Mouse (Mus musculus): ENCODE measurements at regions not wholly inside any gene's neighbourhood (a gene's known extent, or its start where the extent isn't known, plus 50 kb on each side); places are given as distances from the start of the nearest gene placed in this dataset.

DNA sequence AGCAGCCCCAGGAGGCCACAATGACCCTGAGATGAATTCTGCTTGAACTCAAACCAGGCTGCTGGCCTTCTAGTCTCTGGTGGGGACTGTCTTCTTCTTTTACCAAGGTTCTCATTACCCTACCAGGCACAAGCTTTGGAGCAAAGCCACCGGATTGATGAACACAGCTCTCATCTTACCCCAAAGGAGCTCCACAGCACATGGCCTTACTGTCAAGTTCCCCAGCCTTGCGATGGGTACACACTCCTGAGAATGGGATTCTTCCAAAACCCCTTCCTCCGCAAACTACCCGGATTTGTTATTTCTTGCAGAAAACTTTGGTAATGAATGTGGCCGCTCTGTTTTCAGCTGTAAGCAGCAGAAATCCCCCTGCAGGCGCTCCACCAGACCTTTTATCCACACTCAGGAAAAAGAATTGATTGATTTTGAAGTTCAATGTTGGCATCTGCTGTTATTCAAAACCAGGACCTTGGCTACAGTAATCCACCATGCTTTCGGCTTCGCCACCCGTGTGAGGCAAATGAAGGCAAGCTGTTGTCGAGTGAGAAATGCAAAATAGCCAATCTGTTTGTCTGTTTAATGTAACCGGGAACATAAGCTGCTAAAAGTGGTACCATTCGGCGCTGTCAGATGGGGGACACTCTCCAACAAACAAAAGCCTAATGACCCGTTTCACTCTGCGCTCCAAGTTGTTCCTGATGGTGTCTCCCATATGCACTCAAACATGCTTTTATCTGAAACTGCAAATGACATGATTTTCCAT, 278.9 kb downstream of the Maf start:
- Histone ChIP-seq H3K27me3 (ENCODE audit: control insufficient read depth, insufficient read depth, low read length) (no peaks in the 10 kb centered on the region), H3K4me3 (ENCODE audit: control insufficient read depth, low read depth, low read length) (no peak overlapping the region), H3K27ac (ENCODE audit: control insufficient read depth, insufficient read depth, low read depth, low read length) (no peak overlapping the region), H3K36me3 (ENCODE audit: control insufficient read depth, insufficient read depth, low read length) (no peaks in the 10 kb centered on the region), H3K4me1 (ENCODE audit: control insufficient read depth, insufficient read depth, low read length) (no peaks in the 10 kb centered on the region)
- TF ChIP-seq POLR2A (IDR thresholded peaks at IDR 0.05; ENCODE audit: control insufficient read depth, low read depth, low read length) (no peak), CTCF (IDR thresholded peaks at IDR 0.05; ENCODE audit: control insufficient read depth, insufficient read depth, insufficient replicate concordance, low read depth, low read length) (no peak)

DNA sequence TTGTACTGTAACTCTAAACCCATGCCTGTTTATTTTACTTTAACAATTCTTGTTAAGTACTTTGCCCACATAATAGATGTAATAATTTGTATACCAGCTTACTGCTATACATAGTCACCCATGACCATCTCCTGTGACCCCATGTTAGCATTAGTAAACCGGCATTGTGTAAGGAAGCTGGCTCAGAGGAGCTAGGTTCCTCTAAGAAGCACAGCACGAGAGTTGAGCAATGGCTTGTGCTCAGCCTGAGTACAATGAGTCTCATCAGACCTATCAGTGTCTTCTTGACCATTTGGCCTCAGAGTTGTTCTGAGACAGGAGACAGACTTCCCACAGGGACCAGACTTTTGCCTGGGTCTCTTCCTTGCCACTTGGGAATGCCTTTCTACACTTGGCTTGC, 279.6 kb downstream of the Maf start:
- no peak overlapping the region for H3K27ac ChIP-seq (ENCODE audit: control insufficient read depth, insufficient read depth, low read depth, low read length)
- no peaks in the 10 kb centered on the region for H3K27me3 ChIP-seq (ENCODE audit: control insufficient read depth, insufficient read depth, low read length)

GRCm38 (mm10) chr8:115427490-115427889, 280.1 kb downstream of the Maf start:
- H3K36me3 ChIP-seq (ENCODE audit: control insufficient read depth, insufficient read depth, low read length): no peaks in the 10 kb centered on the region
- TF ChIP-seq CTCF (IDR thresholded peaks at IDR 0.05; ENCODE audit: control insufficient read depth, insufficient read depth, insufficient replicate concordance, low read depth, low read length) (no peak), POLR2A (IDR thresholded peaks at IDR 0.05; ENCODE audit: control insufficient read depth, low read depth, low read length) (no peak)
- no peaks in the 10 kb centered on the region for H3K4me1 ChIP-seq (ENCODE audit: control insufficient read depth, insufficient read depth, low read length)
- no peak overlapping the region for H3K27ac ChIP-seq (ENCODE audit: control insufficient read depth, insufficient read depth, low read depth, low read length)
- H3K4me3 ChIP-seq (ENCODE audit: control insufficient read depth, low read depth, low read length): no peak overlapping the region
- H3K27me3 ChIP-seq (ENCODE audit: control insufficient read depth, insufficient read depth, low read length): no peaks in the 10 kb centered on the region

More for the DNA sequence above, 279.6 kb downstream of the Maf start:
- no peak for TF ChIP-seq POLR2A (IDR thresholded peaks at IDR 0.05; ENCODE audit: control insufficient read depth, low read depth, low read length)
- Histone ChIP-seq H3K36me3 (ENCODE audit: control insufficient read depth, insufficient read depth, low read length) (no peaks in the 10 kb centered on the region), H3K4me1 (ENCODE audit: control insufficient read depth, insufficient read depth, low read length) (no peaks in the 10 kb centered on the region), H3K4me3 (ENCODE audit: control insufficient read depth, low read depth, low read length) (no peak overlapping the region)

DNA sequence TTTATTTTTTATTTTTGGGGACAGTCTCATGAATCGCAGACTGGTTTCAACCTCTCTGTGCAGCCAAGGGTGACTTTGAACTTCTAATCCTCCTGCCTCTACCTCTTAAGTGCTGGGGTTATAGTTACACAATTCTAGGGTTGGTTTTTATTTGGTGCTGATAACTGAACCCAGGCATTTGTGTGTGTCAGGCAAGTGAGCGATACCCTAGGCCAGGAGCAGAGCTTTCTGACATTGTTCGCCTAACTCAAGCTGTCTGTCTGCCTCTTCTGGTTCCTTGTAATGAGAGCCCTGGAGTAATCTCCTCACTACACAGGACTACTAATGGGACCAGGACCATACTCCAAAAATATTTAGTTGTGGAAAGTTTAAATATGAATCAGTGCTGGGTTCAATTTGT, 281.1 kb downstream of the Maf start:
- Histone ChIP-seq H3K27me3 (ENCODE audit: control insufficient read depth, insufficient read depth, low read length) (no peaks in the 10 kb centered on the region), H3K4me3 (ENCODE audit: control insufficient read depth, low read depth, low read length) (no peak overlapping the region), H3K4me1 (ENCODE audit: control insufficient read depth, insufficient read depth, low read length) (no peaks in the 10 kb centered on the region), H3K36me3 (ENCODE audit: control insufficient read depth, insufficient read depth, low read length) (no peaks in the 10 kb centered on the region), H3K27ac (ENCODE audit: control insufficient read depth, insufficient read depth, low read depth, low read length) (no peak overlapping the region)
- TF ChIP-seq CTCF (IDR thresholded peaks at IDR 0.05; ENCODE audit: control insufficient read depth, insufficient read depth, insufficient replicate concordance, low read depth, low read length): no peak
- no peak for TF ChIP-seq POLR2A (IDR thresholded peaks at IDR 0.05; ENCODE audit: control insufficient read depth, low read depth, low read length)

- H3K36me3 ChIP-seq (ENCODE audit: control insufficient read depth, insufficient read depth, low read length): no peaks in the 10 kb centered on the region
- no peak overlapping the region for H3K4me3 ChIP-seq (ENCODE audit: control insufficient read depth, low read depth, low read length)
- H3K4me1 ChIP-seq (ENCODE audit: control insufficient read depth, insufficient read depth, low read length): no peaks in the 10 kb centered on the region
- no peaks in the 10 kb centered on the region for H3K27me3 ChIP-seq (ENCODE audit: control insufficient read depth, insufficient read depth, low read length)
- no peak overlapping the region for H3K27ac ChIP-seq (ENCODE audit: control insufficient read depth, insufficient read depth, low read depth, low read length)
- TF ChIP-seq CTCF (IDR thresholded peaks at IDR 0.05; ENCODE audit: control insufficient read depth, insufficient read depth, insufficient replicate concordance, low read depth, low read length) (no peak), POLR2A (IDR thresholded peaks at IDR 0.05; ENCODE audit: control insufficient read depth, low read depth, low read length) (no peak)
Observed at GRCm38 (mm10) chr8:115425360-115425759, 282.2 kb downstream of the Maf start.

GRCm38 (mm10) chr8:115423682-115424081, 283.9 kb downstream of the Maf start:
- Histone ChIP-seq H3K27ac (ENCODE audit: control insufficient read depth, insufficient read depth, low read depth, low read length) (no peak overlapping the region), H3K27me3 (ENCODE audit: control insufficient read depth, insufficient read depth, low read length) (no peaks in the 10 kb centered on the region), H3K36me3 (ENCODE audit: control insufficient read depth, insufficient read depth, low read length) (no peaks in the 10 kb centered on the region), H3K4me3 (ENCODE audit: control insufficient read depth, low read depth, low read length) (no peak overlapping the region), H3K4me1 (ENCODE audit: control insufficient read depth, insufficient read depth, low read length) (no peaks in the 10 kb centered on the region)
- no peak for TF ChIP-seq POLR2A (IDR thresholded peaks at IDR 0.05; ENCODE audit: control insufficient read depth, low read depth, low read length)
- no peak for TF ChIP-seq CTCF (IDR thresholded peaks at IDR 0.05; ENCODE audit: control insufficient read depth, insufficient read depth, insufficient replicate concordance, low read depth, low read length)

GRCm38 (mm10) chr8:115423056-115423455, 284.5 kb downstream of the Maf start:
- Histone ChIP-seq H3K27me3 (ENCODE audit: control insufficient read depth, insufficient read depth, low read length) (no peaks in the 10 kb centered on the region), H3K36me3 (ENCODE audit: control insufficient read depth, insufficient read depth, low read length) (no peaks in the 10 kb centered on the region), H3K27ac (ENCODE audit: control insufficient read depth, insufficient read depth, low read depth, low read length) (no peak overlapping the region), H3K4me3 (ENCODE audit: control insufficient read depth, low read depth, low read length) (no peak overlapping the region), H3K4me1 (ENCODE audit: control insufficient read depth, insufficient read depth, low read length) (no peaks in the 10 kb centered on the region)
- TF ChIP-seq CTCF (IDR thresholded peaks at IDR 0.05; ENCODE audit: control insufficient read depth, insufficient read depth, insufficient replicate concordance, low read depth, low read length): no peak
- TF ChIP-seq POLR2A (IDR thresholded peaks at IDR 0.05; ENCODE audit: control insufficient read depth, low read depth, low read length): no peak

Data from testis, adult 2 months (tissue).